Mouse (Mus musculus) hindbrain, embryonic 13.5 days (tissue): ENCODE data around the gene Akap10. TPM values are rescaled to one million over a fixed set of nuclear protein-coding genes. Genes with fewer than 3 reads are reported as not detected.

ENCODE experiments used
- ATAC-seq: fragments of 200-750 bp; cut with Nextera tagmentation; 2 replicates; pipeline ENCODE4 v1.8.0; 2017; ENCODE audit warnings: moderate TSS enrichment; ENCODE audit not compliant: low FRiP score
- H3K27ac ChIP-seq: fragments of 300-500 bp; sonication (generic); 2 replicates; pipeline ENCODE4 v1.5.1; 2015; ENCODE audit warnings: inconsistent platforms, mild to moderate bottlenecking, moderate library complexity
- H3K27me3 ChIP-seq: fragments of 300-500 bp; sonication (generic); 2 replicates; pipeline ENCODE4 v1.6.1; 2015; ENCODE audit warnings: mild to moderate bottlenecking, inconsistent platforms
- H3K36me3 ChIP-seq: fragments of 300-500 bp; sonication (generic); 2 replicates; pipeline ENCODE4 v1.6.1; 2015; ENCODE audit warnings: mild to moderate bottlenecking, inconsistent platforms
- H3K4me1 ChIP-seq: fragments of 300-500 bp; sonication (generic); replicated peaks from 2 replicates; pipeline ENCODE4 v1.6.1; 2015; ENCODE audit warnings: inconsistent platforms
- H3K4me2 ChIP-seq: fragments of 300-500 bp; sonication (generic); 2 replicates; pipeline ENCODE4 v1.6.1; 2015; ENCODE audit warnings: inconsistent platforms, mild to moderate bottlenecking, moderate library complexity
- H3K4me3 ChIP-seq: fragments of 300-500 bp; sonication (generic); 2 replicates; pipeline ENCODE4 v1.5.1; 2015; ENCODE audit warnings: mild to moderate bottlenecking, inconsistent platforms
- H3K9ac ChIP-seq: fragments of 300-500 bp; sonication (generic); 2 replicates; pipeline ENCODE4 v1.6.1; 2015; ENCODE audit warnings: mild to moderate bottlenecking, inconsistent platforms
- H3K9me3 ChIP-seq: fragments of 300-500 bp; sonication (generic); 2 replicates; pipeline ENCODE4 v1.6.1; 2016; ENCODE audit warnings: inconsistent platforms
- WGBS: fragments of 180-500 bp; shearing (Covaris S2); methylation state at CpG from one replicate; pipeline ENCODE4 v1.1.7; 2015; 5-methylcytosine and 5-hydroxymethylcytosine counted together
- polyA plus RNA-seq: library from polyadenylated mRNA; unstranded; fragments of >200 nt; fragmentation: Nextera tagmentation; extraction: Ambion mirVana; gene quantifications from 2 replicates; pipeline ENCODE4 v1.2.1, GENCODE M21; 2015

The Akap10 gene
- polyA plus RNA-seq, 1 experiment from 2014 or later, result 14.1 TPM

- Histone ChIP-seq H3K4me1 (peaks cover 19% of the 10 kb centered on the region), H3K9me3 (no peaks in the 10 kb centered on the region), H3K4me3 (peak overlapping the region; percentile 96), H3K4me2 (peak overlapping the region; percentile 68), H3K9ac (peak overlapping the region; percentile 92), H3K36me3 (no peaks in the 10 kb centered on the region), H3K27me3 (no peaks in the 10 kb centered on the region), H3K27ac (peak overlapping the region; percentile 98)
- WGBS, result 3% methylated on average over 39 of the region's 47 CpGs
- peak; percentile 77 for ATAC-seq
Observed at GRCm38 (mm10) chr11:61929323-61930097, 542 bp downstream of the Akap10 start.

GRCm38 (mm10) chr11:61923309-61923708, 6.7 kb downstream of the Akap10 start:
- peaks cover 10% of the 10 kb centered on the region for H3K36me3 ChIP-seq
- no peaks in the 10 kb centered on the region for H3K9me3 ChIP-seq
- H3K4me2 ChIP-seq, result no peak overlapping the region
- no peak overlapping the region for H3K4me3 ChIP-seq
- no peak for ATAC-seq
- H3K27ac ChIP-seq, result no peak overlapping the region
- 95% methylated on average over 1 of the region's 1 CpGs for WGBS
- H3K9ac ChIP-seq, result no peak overlapping the region
- peaks cover 3% of the 10 kb centered on the region for H3K4me1 ChIP-seq
- H3K27me3 ChIP-seq, result no peaks in the 10 kb centered on the region

GRCm38 (mm10) chr11:61919702-61920101, 10.3 kb downstream of the Akap10 start:
- Histone ChIP-seq H3K36me3 (peaks cover 27% of the 10 kb centered on the region), H3K4me3 (no peak overlapping the region), H3K4me1 (peaks cover 3% of the 10 kb centered on the region; the same call in 1 of the 2 replicates), H3K27me3 (no peaks in the 10 kb centered on the region), H3K9ac (no peak overlapping the region), H3K9me3 (no peaks in the 10 kb centered on the region), H3K27ac (no peak overlapping the region), H3K4me2 (no peak overlapping the region)
- WGBS, result 98% methylated on average over 3 of the region's 3 CpGs
- ATAC-seq, result no peak

- Histone ChIP-seq H3K27ac (no peak overlapping the region), H3K27me3 (no peaks in the 10 kb centered on the region), H3K4me2 (no peak overlapping the region), H3K9ac (no peak overlapping the region), H3K4me1 (no peaks in the 10 kb centered on the region), H3K9me3 (no peaks in the 10 kb centered on the region), H3K4me3 (no peak overlapping the region), H3K36me3 (peaks cover 49% of the 10 kb centered on the region)
- no peak for ATAC-seq
Observed at GRCm38 (mm10) chr11:61908315-61908714, 21.7 kb downstream of the Akap10 start.

GRCm38 (mm10) chr11:61882183-61882582, 47.9 kb downstream of the Akap10 start:
- H3K36me3 ChIP-seq, result peaks cover 43% of the 10 kb centered on the region
- no peaks in the 10 kb centered on the region for H3K9me3 ChIP-seq
- WGBS, result 88% methylated on average over 5 of the region's 5 CpGs
- H3K27ac ChIP-seq, result no peak overlapping the region
- no peak for ATAC-seq
- no peak overlapping the region for H3K4me3 ChIP-seq
- no peaks in the 10 kb centered on the region for H3K27me3 ChIP-seq
- H3K9ac ChIP-seq, result no peak overlapping the region
- no peak overlapping the region for H3K4me2 ChIP-seq
- no peaks in the 10 kb centered on the region for H3K4me1 ChIP-seq

GRCm38 (mm10) chr11:61879921-61880320, 50.1 kb downstream of the Akap10 start:
- H3K36me3 ChIP-seq, result peaks cover 50% of the 10 kb centered on the region
- H3K9ac ChIP-seq, result no peak overlapping the region
- H3K27ac ChIP-seq, result no peak overlapping the region
- no peaks in the 10 kb centered on the region for H3K27me3 ChIP-seq
- H3K9me3 ChIP-seq, result no peaks in the 10 kb centered on the region
- no peaks in the 10 kb centered on the region for H3K4me1 ChIP-seq
- H3K4me2 ChIP-seq, result no peak overlapping the region
- no peak for ATAC-seq
- H3K4me3 ChIP-seq, result no peak overlapping the region

- 91% methylated on average over 5 of the region's 5 CpGs for WGBS
- Histone ChIP-seq H3K27me3 (no peaks in the 10 kb centered on the region), H3K4me3 (no peak overlapping the region), H3K36me3 (peaks cover 76% of the 10 kb centered on the region), H3K4me2 (no peak overlapping the region), H3K9me3 (no peaks in the 10 kb centered on the region), H3K9ac (no peak overlapping the region), H3K27ac (no peak overlapping the region), H3K4me1 (no peaks in the 10 kb centered on the region)
- ATAC-seq, result no peak
Observed at GRCm38 (mm10) chr11:61871881-61872280, 58.2 kb downstream of the Akap10 start.

- Histone ChIP-seq H3K4me2 (no peak overlapping the region), H3K9me3 (no peaks in the 10 kb centered on the region), H3K9ac (no peak overlapping the region), H3K27ac (no peak overlapping the region), H3K27me3 (no peaks in the 10 kb centered on the region), H3K4me3 (no peak overlapping the region), H3K4me1 (no peaks in the 10 kb centered on the region), H3K36me3 (peaks cover 39% of the 10 kb centered on the region)
- ATAC-seq, result no peak
Observed at GRCm38 (mm10) chr11:61866856-61867255, 63.2 kb downstream of the Akap10 start.

GRCm38 (mm10) chr11:61861781-61862547, 68.1 kb downstream of the Akap10 start:
- no peak for ATAC-seq
- Histone ChIP-seq H3K4me1 (no peaks in the 10 kb centered on the region), H3K27ac (no peak overlapping the region), H3K9me3 (no peaks in the 10 kb centered on the region), H3K4me3 (no peak overlapping the region), H3K27me3 (no peaks in the 10 kb centered on the region), H3K36me3 (peaks cover 5% of the 10 kb centered on the region; the same call in 1 of the 2 replicates), H3K9ac (no peak overlapping the region), H3K4me2 (no peak overlapping the region)
- WGBS, result 87% methylated on average over 6 of the region's 6 CpGs

- Histone ChIP-seq H3K4me2 (no peak overlapping the region), H3K27me3 (no peaks in the 10 kb centered on the region), H3K4me1 (0 out of 2 replicates have a peak, but pooled peaks cover 6% of the 10 kb centered on the region), H3K9me3 (no peaks in the 10 kb centered on the region), H3K36me3 (no peaks in the 10 kb centered on the region), H3K27ac (no peak overlapping the region), H3K4me3 (no peak overlapping the region), H3K9ac (no peak overlapping the region)
- WGBS, result 88% methylated on average over 1 of the region's 1 CpGs
- ATAC-seq, result no peak
Observed at GRCm38 (mm10) chr11:61859316-61859715, 70.7 kb downstream of the Akap10 start.

- H3K4me3 ChIP-seq, result peak overlapping the region; percentile 95
- peak overlapping the region; percentile 100 for H3K9ac ChIP-seq
- no peaks in the 10 kb centered on the region for H3K9me3 ChIP-seq
- H3K27ac ChIP-seq, result peak overlapping the region; percentile 99
- H3K4me1 ChIP-seq, result peaks cover 25% of the 10 kb centered on the region
- ATAC-seq, result no peak
- peaks cover 2% of the 10 kb centered on the region; the same call in 1 of the 2 replicates for H3K36me3 ChIP-seq
- H3K27me3 ChIP-seq, result no peaks in the 10 kb centered on the region
- 43% methylated on average over 6 of the region's 6 CpGs for WGBS
- H3K4me2 ChIP-seq, result peak overlapping the region; percentile 72
Observed at GRCm38 (mm10) chr11:61855539-61855938, 74.5 kb downstream of the Akap10 start.

GRCm38 (mm10) chr11:61854988-61855411, 75.1 kb downstream of the Akap10 start, which contains the start of gene Ulk2:
Ulk2 (minus strand) TSS chr11:61855073.
- Histone ChIP-seq H3K4me1 (peaks cover 30% of the 10 kb centered on the region), H3K4me3 (peak within 1 kb of the TSS; percentile 95), H3K9ac (peak within 1 kb of the TSS; percentile 100), H3K27me3 (no peaks in the 10 kb centered on the region), H3K4me2 (peak within 1 kb of the TSS; percentile 72), H3K27ac (peak within 1 kb of the TSS; percentile 99), H3K9me3 (no peaks in the 10 kb centered on the region), H3K36me3 (peaks cover 3% of the 10 kb centered on the region; the same call in 1 of the 2 replicates)
- ATAC-seq, result peak; percentile 96
- 0% methylated on average over 42 of the region's 58 CpGs for WGBS
